Mouse (Mus musculus) liver, embryonic 11.5 days (tissue): ENCODE results near the gene Inmt. TPM values are rescaled to one million over a fixed set of nuclear protein-coding genes. Genes with fewer than 3 reads are reported as not detected.

ENCODE experiments used
- ATAC-seq: fragments of 200-750 bp; cut with Nextera tagmentation; replicated peaks from 2 replicates; pipeline ENCODE4 v1.8.0; 2017; ENCODE audit warnings: moderate number of reproducible peaks, mild to moderate bottlenecking, moderate TSS enrichment, moderate library complexity; ENCODE audit not compliant: low FRiP score
- DNase-seq: peaks from one replicate; pipeline ENCODE4 v3.0.0-alpha.2; 2017; ENCODE audit warnings: low spot score
- H3K27ac ChIP-seq: fragments of 300-500 bp; sonication (generic); 2 replicates; pipeline ENCODE4 v1.5.1; 2014; ENCODE audit warnings: mild to moderate bottlenecking, low read depth, low read length, control low read depth
- H3K27me3 ChIP-seq: fragments of 300-500 bp; sonication (generic); replicated peaks from 2 replicates; pipeline ENCODE4 v1.6.1; 2014; ENCODE audit warnings: low read length, mixed read lengths; ENCODE audit not compliant: control insufficient read depth, insufficient read depth
- H3K36me3 ChIP-seq: fragments of 300-500 bp; sonication (generic); 2 replicates; pipeline ENCODE4 v1.6.1; 2014; ENCODE audit warnings: mild to moderate bottlenecking, low read length, moderate library complexity, mixed read lengths; ENCODE audit not compliant: control insufficient read depth, insufficient read depth
- H3K4me1 ChIP-seq: fragments of 300-500 bp; sonication (generic); replicated peaks from 2 replicates; pipeline ENCODE4 v1.6.1; 2014; ENCODE audit warnings: low read length, mixed read lengths; ENCODE audit not compliant: control insufficient read depth, insufficient read depth
- H3K4me2 ChIP-seq: fragments of 300-500 bp; sonication (generic); 2 replicates; pipeline ENCODE4 v1.6.1; 2014; ENCODE audit warnings: mild to moderate bottlenecking, control low read depth, moderate library complexity
- H3K4me3 ChIP-seq: fragments of 300-500 bp; sonication (generic); 2 replicates; pipeline ENCODE4 v1.5.1; 2014; ENCODE audit warnings: low read depth, low read length, control low read depth
- H3K9ac ChIP-seq: fragments of 300-500 bp; sonication (generic); 2 replicates; pipeline ENCODE4 v1.6.1; 2014; ENCODE audit warnings: low read depth, low read length, control low read depth
- H3K9me3 ChIP-seq: fragments of 300-500 bp; sonication (generic); 2 replicates; pipeline ENCODE4 v1.6.1; 2016; ENCODE audit warnings: low read length, inconsistent platforms, mixed read lengths; ENCODE audit not compliant: control insufficient read depth
- WGBS: fragments of 180-500 bp; shearing (Covaris S2); extraction: QIAGEN DNeasy Blood & Tissue Kit; methylation state at CpG from one replicate; pipeline ENCODE4 v1.1.7; 2014; 5-methylcytosine and 5-hydroxymethylcytosine counted together
- polyA plus RNA-seq: library from polyadenylated mRNA; unstranded; fragments of >200 nt; fragmentation: Nextera tagmentation; extraction: Ambion mirVana; gene quantifications from 2 replicates; pipeline ENCODE4 v1.2.1, GENCODE M21; 2014

Inmt gene
- polyA plus RNA-seq: 0.58 and 1.0 TPM in 2 replicates

DNA sequence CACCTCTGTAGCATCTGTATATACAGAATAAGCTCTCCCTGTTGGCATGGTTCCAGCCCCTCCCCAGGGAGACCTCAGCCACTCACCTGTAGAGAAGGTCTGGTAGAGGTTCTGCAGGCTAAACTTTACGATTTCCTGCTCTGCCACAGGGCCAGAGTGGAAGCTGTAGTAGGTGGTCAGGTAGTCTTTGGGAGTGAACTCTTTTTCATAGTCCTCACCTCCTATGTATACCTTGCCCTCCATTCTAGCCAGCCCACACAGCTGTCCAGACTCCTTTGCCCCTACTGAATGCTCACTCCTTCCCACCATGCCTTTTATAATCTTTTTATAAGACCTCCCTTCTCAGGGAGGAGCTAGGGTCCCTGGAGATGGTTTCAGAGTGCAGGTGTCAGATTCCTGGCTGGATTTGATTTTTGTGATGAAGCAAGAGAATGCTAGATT, at the start of gene Inmt:
Gene Inmt (minus strand): TSS at position 303 of the 441 bp plus-strand sequence.
- H3K9me3 ChIP-seq: no peaks in the 10 kb centered on the region
- H3K4me3 ChIP-seq: no peak within 1 kb of the TSS
- no peak within 1 kb of the TSS; the same call in 1 of the 2 replicates for H3K27ac ChIP-seq
- no peak within 1 kb of the TSS for H3K9ac ChIP-seq
- no peaks in the 10 kb centered on the region for H3K27me3 ChIP-seq
- 71% methylated on average over 1 of the region's 1 CpGs for WGBS
- H3K4me2 ChIP-seq: no peak within 1 kb of the TSS
- no peak for ATAC-seq
- H3K4me1 ChIP-seq: no peaks in the 10 kb centered on the region; the same call in none of the 2 replicates
- no peak for DNase-seq
- H3K36me3 ChIP-seq: no peaks in the 10 kb centered on the region

DNA sequence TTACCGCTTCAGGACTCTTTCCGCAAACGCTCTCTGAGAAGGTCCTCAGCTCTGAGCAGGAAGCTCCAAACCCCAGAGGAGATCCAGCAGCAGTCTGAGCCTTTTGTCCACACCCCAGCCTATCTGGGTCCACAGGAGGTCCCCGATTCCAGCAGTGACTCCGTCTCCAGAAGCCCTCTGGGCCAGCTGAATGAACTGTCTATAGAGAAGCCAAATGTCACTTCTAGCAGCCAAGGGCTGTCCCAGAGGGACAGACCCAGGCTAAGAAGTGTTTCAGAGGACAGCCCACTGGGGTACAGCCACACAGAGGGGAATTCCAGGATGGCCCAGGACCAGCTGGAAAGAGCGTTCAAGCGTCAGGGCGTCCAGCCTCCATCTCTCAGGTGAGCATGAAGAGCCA, 49.1 kb upstream of the Inmt start:
- no peak overlapping the region for H3K4me3 ChIP-seq
- no peak overlapping the region for H3K27ac ChIP-seq
- no peak overlapping the region for H3K9ac ChIP-seq
- no peak overlapping the region for H3K4me2 ChIP-seq
- ATAC-seq: no peak
- H3K27me3 ChIP-seq: no peaks in the 10 kb centered on the region
- no peak for DNase-seq
- H3K36me3 ChIP-seq: peaks cover 2% of the 10 kb centered on the region; the same call in 1 of the 2 replicates
- H3K4me1 ChIP-seq: no peaks in the 10 kb centered on the region
- whole genome bisulfite sequencing: 92% methylated on average over 8 of the region's 8 CpGs
- no peaks in the 10 kb centered on the region for H3K9me3 ChIP-seq

DNA sequence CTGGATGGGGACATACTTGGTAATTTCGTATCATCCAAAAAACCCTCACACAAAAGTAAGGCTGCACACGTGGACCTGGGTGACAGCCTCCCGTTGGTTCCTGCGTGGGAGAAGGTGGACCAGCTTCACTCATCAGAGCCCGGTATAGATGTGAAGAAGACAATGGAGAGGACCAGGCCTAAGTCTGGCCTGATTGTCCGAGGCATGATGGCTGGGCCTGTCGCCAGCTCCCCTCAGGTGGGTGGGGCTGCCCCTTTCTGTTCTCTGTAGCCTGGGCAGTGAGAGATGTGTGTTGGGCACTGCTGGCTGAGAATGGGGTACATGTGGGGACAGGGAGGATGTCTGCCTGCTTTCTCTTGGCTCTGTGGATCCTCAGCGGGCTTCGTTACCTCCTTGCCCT, 43.4 kb upstream of the Inmt start:
- DNase-seq: no peak
- H3K27ac ChIP-seq: no peak overlapping the region
- no peak overlapping the region for H3K4me3 ChIP-seq
- H3K4me2 ChIP-seq: no peak overlapping the region
- WGBS: 87% methylated on average over 9 of the region's 9 CpGs
- H3K9me3 ChIP-seq: no peaks in the 10 kb centered on the region
- ATAC-seq: no peak
- H3K27me3 ChIP-seq: no peaks in the 10 kb centered on the region
- no peaks in the 10 kb centered on the region for H3K36me3 ChIP-seq
- H3K9ac ChIP-seq: no peak overlapping the region
- no peaks in the 10 kb centered on the region for H3K4me1 ChIP-seq

DNA sequence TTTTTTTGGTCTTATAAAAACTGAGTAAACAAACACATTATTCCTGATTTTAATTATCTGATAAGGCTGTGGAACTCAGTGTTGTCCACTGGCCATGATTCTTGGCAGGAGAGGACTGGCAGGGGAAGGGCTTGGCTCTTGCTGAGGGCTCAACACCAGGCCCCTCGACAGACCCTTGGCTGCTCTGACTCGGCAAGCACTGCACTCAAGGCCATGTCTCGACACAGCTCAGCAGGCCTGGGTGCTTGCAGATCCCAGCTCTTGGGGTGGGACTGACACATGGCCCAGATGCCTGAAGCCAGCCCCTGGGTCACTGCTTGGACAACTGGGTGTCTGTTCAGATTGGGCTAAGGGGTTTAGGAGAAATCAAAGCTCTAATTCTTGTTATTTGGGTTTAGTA, 39.7 kb upstream of the Inmt start:
- ATAC-seq: no peak
- Histone ChIP-seq H3K4me3 (no peak overlapping the region), H3K27ac (no peak overlapping the region), H3K4me1 (no peaks in the 10 kb centered on the region), H3K4me2 (no peak overlapping the region), H3K36me3 (no peaks in the 10 kb centered on the region), H3K27me3 (no peaks in the 10 kb centered on the region), H3K9me3 (no peaks in the 10 kb centered on the region), H3K9ac (no peak overlapping the region)
- no peak for DNase-seq
- 71% methylated on average over 3 of the region's 3 CpGs for WGBS

DNA sequence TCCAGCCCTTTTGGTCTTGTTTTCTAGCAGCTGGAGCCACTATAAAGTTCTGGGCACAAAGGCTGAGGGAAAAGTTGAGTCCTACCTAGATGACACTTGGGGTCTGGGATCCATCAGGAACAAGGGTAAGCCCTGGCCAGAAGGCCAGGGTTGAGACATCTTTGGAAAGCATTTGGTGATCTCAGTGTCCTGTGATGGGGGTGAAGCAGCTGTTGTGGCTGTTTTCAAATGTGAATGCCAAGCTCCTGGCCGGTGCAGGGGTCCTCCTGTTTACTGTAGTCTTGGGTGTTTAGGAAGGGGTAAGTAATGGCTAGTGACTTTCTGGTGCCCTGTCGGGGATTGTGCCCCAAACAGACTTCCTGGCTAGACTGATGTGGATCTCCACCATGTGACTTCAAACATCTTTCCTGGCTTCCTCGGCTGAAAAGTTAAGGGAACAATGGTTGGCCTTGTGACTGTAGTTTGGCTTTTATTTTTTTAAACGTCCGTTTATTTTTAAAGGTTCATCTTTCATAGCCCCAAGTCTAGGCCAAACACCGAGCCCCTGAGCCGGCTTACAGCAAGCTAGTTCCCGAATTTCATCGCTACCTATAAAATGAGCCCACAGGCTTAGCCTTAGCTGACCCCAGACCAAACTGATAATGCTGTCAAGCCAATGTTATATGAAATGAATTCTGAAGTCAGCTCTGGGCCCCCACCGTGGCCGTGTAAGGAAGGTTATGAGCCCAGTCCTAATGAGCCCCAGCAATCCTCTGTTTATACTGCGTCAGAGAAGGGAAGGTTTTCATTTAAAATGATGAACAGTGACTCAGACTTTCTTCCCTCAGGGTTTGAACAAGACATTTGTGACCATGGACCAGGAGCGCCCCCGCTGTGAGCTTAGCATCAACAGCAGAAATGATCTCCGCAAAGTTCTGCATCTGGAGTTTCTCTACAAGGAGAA, 35.9 kb upstream of the Inmt start:
- no peak overlapping the region for H3K4me3 ChIP-seq
- DNase-seq (no peak), ATAC-seq (no peak)
- 73% methylated on average over 15 of the region's 15 CpGs for WGBS
- no peaks in the 10 kb centered on the region for H3K9me3 ChIP-seq
- H3K9ac ChIP-seq: no peak overlapping the region
- no peak overlapping the region for H3K4me2 ChIP-seq
- no peak overlapping the region for H3K27ac ChIP-seq
- H3K27me3 ChIP-seq: no peaks in the 10 kb centered on the region
- no peaks in the 10 kb centered on the region for H3K4me1 ChIP-seq
- no peaks in the 10 kb centered on the region for H3K36me3 ChIP-seq

DNA sequence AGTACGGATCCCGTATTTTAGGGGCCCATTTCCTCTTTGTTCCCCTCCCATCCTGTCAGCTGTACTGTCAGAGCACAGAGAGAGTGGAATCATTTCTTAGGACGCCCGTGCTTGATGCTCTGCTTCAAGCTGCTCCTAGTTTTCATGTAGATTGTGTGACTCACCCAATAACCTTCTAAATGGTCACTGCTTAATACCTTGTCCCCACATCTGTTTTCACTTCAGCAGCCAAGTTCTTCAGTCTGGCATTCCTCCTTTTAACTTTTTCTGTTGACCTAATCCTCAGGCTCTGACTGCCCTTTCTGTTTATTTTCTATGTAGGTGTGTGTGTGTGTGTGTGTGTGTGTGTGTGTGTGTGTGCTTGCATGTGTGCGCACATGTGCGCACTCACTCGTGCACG, 32.9 kb upstream of the Inmt start:
- Histone ChIP-seq H3K27ac (no peak overlapping the region), H3K4me2 (no peak overlapping the region), H3K4me1 (0 out of 2 replicates have a peak, but pooled peaks cover 4% of the 10 kb centered on the region), H3K27me3 (no peaks in the 10 kb centered on the region), H3K9ac (no peak overlapping the region), H3K4me3 (no peak overlapping the region), H3K9me3 (no peaks in the 10 kb centered on the region), H3K36me3 (no peaks in the 10 kb centered on the region)
- no peak for DNase-seq
- ATAC-seq: no peak
- 78% methylated on average over 8 of the region's 8 CpGs for WGBS

DNA sequence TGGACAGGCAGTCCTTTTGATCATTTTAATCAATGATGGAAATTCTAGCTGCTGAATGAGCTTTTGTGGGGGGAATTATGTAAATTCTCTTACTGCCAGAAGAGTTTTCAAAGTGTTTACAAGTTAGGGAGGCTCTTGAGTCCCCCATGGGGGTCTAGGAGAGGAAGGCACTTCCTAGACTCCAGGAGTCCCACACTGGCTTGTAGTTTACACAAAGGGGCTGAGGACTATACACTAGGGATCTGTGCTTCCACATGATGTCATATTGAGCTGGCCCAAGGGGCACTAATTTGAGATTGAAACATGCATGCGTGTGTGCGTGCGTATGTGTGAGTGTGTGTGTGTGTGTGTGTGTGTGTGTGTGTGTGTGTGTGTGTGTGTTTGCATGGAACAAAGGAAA, 29.1 kb upstream of the Inmt start:
- H3K4me2 ChIP-seq: peak overlapping the region; percentile 63
- H3K27me3 ChIP-seq: no peaks in the 10 kb centered on the region
- no peaks in the 10 kb centered on the region for H3K36me3 ChIP-seq
- no peak overlapping the region; the same call in 1 of the 2 replicates for H3K9ac ChIP-seq
- no peaks in the 10 kb centered on the region for H3K9me3 ChIP-seq
- H3K4me1 ChIP-seq: 0 out of 2 replicates have a peak, but pooled peaks cover 4% of the 10 kb centered on the region
- DNase-seq: no peak
- H3K27ac ChIP-seq: no peak overlapping the region
- peak overlapping the region; percentile 49 for H3K4me3 ChIP-seq
- WGBS: 95% methylated on average over 3 of the region's 3 CpGs
- ATAC-seq: no peak

DNA sequence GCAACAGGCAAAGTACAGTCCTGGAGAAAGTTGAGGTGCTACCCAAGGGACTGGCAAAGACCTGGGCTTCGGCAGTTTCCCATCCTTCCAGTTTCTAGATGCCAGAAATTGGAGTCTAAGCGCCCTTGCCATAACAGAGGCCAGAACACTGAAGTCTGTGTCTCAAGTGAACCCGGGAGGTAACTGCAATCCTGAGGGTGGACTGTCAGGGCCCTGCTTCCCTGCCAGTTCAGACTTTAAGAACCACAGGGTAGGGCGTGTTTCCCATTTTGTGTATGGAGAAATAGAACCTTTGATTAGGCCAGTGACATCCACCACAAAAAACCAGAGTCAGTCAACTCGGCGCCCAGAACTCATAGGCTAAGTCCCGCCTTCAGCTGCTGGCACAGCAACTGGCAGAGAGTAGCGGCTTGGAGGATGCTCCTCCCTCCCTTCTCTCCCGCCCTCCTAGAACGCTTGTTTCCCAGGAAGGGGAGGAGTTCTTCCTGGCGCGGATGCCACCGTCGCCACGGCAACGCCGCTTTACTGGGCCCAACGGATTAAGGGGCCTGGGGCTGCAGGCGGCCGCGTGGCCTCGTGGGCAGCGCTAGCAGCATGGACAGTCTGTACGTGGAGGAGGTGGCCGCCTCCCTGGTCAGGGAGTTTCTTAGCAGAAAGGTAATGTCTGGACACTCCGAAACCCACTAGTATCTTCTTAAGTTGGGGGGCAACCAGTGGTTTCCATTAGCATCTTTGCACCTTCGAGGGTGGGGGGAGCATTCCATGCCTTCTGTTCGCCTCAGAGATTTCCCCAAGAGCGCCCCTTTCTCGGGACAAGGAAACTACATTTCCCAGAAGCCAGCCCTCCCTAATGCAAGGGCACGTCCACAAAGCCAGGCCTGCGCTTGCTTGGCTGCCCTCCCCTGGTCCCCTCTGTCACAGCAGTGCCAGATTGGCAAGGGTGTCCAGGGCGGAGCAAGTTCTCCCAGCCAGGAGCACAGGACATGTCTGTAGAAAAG, 28.4 kb upstream of the Inmt start, which contains the start of gene Mindy4:
Gene Mindy4 (plus strand): TSS at position 471 of the 998 bp plus-strand sequence.
- peak; percentile 84 for ATAC-seq
- no peaks in the 10 kb centered on the region for H3K27me3 ChIP-seq
- no peak within 1 kb of the TSS for H3K27ac ChIP-seq
- peak within 1 kb of the TSS; percentile 63 for H3K4me2 ChIP-seq
- H3K4me3 ChIP-seq: peak within 1 kb of the TSS; percentile 49
- no peaks in the 10 kb centered on the region for H3K9me3 ChIP-seq
- H3K9ac ChIP-seq: peak within 1 kb of the TSS; percentile 51
- 7% methylated on average over 33 of the region's 33 CpGs for WGBS
- peak; percentile 73 for DNase-seq
- no peaks in the 10 kb centered on the region for H3K36me3 ChIP-seq
- H3K4me1 ChIP-seq: 0 out of 2 replicates have a peak, but pooled peaks cover 4% of the 10 kb centered on the region
